Mouse (Mus musculus): ENCODE data around the gene Gpatch8. TPM values are rescaled to one million over a fixed set of nuclear protein-coding genes. Genes with fewer than 3 reads are reported as not detected.

Gene Gpatch8
- polyA plus RNA-seq, 1 experiment = 62.3 TPM

DNA sequence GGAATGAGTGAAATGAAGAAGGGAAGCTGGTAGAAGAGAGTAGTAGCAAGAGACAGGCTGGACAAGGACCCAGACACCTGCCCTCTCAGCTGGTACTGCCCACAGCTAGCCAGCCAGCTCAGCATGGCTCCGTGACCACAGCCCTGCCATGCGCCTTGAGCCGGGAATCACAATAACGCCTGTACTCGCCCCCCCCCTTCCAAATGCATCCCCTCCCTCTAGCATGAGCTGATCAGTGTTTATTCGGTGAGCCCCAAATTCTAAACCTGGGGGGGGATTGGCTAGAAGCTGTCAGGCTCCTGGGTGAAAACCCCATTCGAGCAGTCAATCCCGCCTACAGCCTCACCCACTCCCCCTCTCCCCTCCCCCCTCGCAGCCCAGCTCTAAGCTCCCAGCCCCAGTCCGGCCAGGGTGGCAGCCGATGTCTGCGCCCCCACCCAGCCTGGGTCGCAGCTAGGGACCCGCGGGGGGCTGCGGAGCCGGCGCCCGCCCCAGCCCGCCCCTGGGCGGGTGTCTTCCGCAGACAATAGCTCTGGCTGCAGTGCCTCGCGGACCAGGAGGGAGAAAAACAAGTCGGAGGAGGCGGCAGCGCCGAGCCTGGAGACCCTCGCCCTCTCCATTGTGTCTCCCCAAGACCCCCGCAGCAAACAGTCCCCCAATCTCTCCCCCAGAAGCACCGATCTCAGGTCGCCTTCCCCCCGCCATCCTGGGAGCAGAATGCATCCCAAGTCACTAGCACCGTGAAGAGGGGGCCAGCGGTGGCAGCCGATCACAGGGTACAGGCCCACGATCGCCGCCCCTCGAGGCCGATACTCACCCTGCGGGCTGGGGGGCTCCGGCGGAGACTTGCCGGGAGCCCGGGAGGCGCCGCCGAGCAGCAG is 109.4 kb downstream of the Gpatch8 start:
- peaks cover 6% of the 10 kb centered on the region for H3K4me1 ChIP-seq (ENCODE audit: control insufficient read depth, insufficient read depth, low read length)
- H3K4me3 ChIP-seq (ENCODE audit: insufficient read depth, low read length) = peak overlapping the region; percentile 80
- H3K27ac ChIP-seq (ENCODE audit: insufficient read depth, low read length) = peak overlapping the region; percentile 74
- TF ChIP-seq POLR2A (IDR thresholded peaks at IDR 0.05; ENCODE audit: extremely low read depth, insufficient read depth, low read length) (no peak), CTCF (IDR thresholded peaks at IDR 0.05; ENCODE audit: extremely low read depth, insufficient read depth, low read length) (no peak)

DNA sequence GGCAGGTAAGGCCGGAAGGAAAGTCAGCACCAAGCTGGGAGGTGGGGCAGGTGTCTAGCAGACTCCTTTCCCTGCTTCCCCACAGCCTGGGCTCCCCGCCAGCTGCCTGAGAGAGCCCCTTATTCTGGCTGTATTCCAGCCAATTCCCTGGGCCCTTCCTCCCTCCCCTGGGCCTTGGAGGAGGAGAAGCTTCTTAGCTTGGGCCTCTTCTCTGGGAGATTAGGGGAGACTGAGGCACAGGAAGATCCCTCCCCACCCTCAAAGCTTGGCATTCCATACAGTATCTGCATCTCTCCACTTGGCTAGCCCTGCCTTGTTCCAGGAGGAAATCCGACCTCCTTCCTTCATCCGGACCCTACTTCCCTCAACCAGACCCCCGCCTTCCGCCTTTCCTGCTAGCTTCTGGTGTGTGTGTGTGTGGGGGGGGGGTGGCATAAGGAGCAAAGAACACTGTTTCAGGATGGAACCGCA is 110.3 kb downstream of the Gpatch8 start:
- no peak for TF ChIP-seq CTCF (IDR thresholded peaks at IDR 0.05; ENCODE audit: extremely low read depth, insufficient read depth, low read length)
- no peak for TF ChIP-seq POLR2A (IDR thresholded peaks at IDR 0.05; ENCODE audit: extremely low read depth, insufficient read depth, low read length)
- H3K4me3 ChIP-seq (ENCODE audit: insufficient read depth, low read length) = peak overlapping the region; percentile 80
- H3K4me1 ChIP-seq (ENCODE audit: control insufficient read depth, insufficient read depth, low read length) = peaks cover 6% of the 10 kb centered on the region
- 0 out of 2 replicates have a peak overlapping the region, but pooled peaks have one; percentile 20 for H3K27ac ChIP-seq (ENCODE audit: insufficient read depth, low read length)

DNA sequence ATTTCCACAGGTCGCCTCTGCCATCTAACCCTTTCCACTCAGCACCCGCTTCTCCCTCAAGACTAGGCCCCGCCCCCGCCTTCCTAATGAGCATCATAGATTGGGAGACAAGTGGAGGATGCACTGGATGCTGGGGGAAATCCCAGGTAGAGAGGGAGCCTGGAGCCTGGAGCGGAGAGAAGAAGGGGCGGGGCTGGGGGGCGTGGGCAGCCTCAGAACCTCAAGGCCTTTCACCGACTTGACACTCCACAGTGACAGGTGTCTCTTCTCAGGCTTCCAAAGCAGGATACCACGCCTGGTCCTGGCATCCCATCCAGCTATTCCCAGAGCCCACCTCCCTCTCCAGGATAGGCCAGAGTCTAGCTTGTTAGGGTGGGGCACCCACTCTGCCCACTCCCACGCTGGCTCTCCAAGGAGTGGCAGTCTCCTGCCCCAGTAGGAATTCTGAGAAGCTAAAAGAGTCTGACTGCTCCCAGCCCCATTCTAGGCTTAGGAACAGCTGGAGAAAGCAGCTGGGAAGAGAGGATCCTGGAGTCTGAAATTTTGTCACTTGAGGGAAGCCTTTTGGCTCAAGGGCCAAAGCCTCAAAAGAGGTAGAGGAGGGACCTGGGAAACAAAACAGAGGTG is 110.8 kb downstream of the Gpatch8 start:
- TF ChIP-seq POLR2A (IDR thresholded peaks at IDR 0.05; ENCODE audit: extremely low read depth, insufficient read depth, low read length) (no peak), CTCF (IDR thresholded peaks at IDR 0.05; ENCODE audit: extremely low read depth, insufficient read depth, low read length) (no peak)
- Histone ChIP-seq H3K4me3 (ENCODE audit: insufficient read depth, low read length) (peak overlapping the region; percentile 80), H3K27ac (ENCODE audit: insufficient read depth, low read length) (0 out of 2 replicates have a peak overlapping the region, but pooled peaks have one; percentile 20), H3K4me1 (ENCODE audit: control insufficient read depth, insufficient read depth, low read length) (peaks cover 6% of the 10 kb centered on the region)

DNA sequence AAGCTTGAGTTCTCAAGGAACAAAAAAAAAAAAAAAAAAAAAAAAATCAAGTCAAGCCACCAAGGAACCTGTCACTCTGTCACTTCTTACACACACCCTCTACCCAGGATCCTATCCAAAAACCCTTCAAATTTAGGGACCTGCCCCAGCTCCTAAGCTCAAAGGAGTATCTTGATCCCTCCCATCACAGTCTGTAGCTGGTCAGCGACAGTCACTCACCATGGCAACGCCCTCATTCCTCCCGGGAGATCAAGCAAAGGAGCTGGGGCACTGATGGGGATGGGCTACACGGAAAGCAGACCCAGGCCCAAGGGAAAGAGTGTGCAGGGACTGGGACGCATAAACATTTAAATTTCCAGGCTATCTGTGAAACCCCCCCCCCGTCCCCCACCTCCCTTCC is 111.4 kb downstream of the Gpatch8 start:
- no peak overlapping the region for H3K4me3 ChIP-seq (ENCODE audit: insufficient read depth, low read length)
- peaks cover 6% of the 10 kb centered on the region for H3K4me1 ChIP-seq (ENCODE audit: control insufficient read depth, insufficient read depth, low read length)
- TF ChIP-seq CTCF (IDR thresholded peaks at IDR 0.05; ENCODE audit: extremely low read depth, insufficient read depth, low read length) (no peak), POLR2A (IDR thresholded peaks at IDR 0.05; ENCODE audit: extremely low read depth, insufficient read depth, low read length) (no peak)
- no peak overlapping the region for H3K27ac ChIP-seq (ENCODE audit: insufficient read depth, low read length)

DNA sequence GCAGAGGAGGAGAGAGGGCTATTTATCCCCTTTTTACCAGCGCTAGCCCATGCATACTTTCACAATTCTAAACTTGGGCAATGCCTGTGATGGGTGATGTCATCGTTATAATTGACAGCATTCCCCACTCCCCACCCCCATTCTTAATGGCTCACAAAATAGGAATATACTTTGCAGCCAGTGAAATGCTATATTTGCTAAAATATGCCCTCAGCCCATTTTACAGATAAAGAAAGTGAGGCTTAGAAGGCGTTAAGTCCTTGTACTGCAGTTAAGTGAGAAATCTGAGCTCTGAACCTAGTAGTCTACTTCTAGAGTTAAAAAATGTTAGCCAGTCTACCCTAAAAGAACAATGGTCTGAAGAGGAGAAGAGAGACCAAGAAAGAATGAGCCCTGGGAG is 111.9 kb downstream of the Gpatch8 start:
- Histone ChIP-seq H3K27ac (ENCODE audit: insufficient read depth, low read length) (no peak overlapping the region), H3K4me3 (ENCODE audit: insufficient read depth, low read length) (no peak overlapping the region), H3K4me1 (ENCODE audit: control insufficient read depth, insufficient read depth, low read length) (peaks cover 7% of the 10 kb centered on the region)
- TF ChIP-seq CTCF (IDR thresholded peaks at IDR 0.05; ENCODE audit: extremely low read depth, insufficient read depth, low read length) = no peak
- no peak for TF ChIP-seq POLR2A (IDR thresholded peaks at IDR 0.05; ENCODE audit: extremely low read depth, insufficient read depth, low read length)

DNA sequence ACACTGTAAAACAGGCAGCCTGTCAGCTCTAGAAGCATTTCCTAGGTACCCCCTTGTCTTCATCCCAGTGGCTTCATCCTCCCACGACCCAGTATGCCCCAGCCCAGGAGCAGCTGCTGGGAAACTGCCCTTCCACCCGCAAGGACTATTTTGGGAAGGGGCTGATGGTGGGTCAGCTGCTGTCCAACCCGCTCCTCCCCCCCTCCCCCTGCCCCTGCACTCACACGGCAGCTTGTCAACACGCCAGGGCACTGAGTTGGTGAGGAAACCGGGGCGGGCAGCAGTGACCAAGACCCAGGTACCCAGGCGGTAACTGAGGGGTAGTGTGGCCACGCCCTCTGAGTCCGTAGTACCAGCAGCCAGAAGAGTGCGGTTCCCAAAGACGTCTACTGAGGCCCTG is 112.5 kb downstream of the Gpatch8 start:
- TF ChIP-seq CTCF (IDR thresholded peaks at IDR 0.05; ENCODE audit: extremely low read depth, insufficient read depth, low read length) (no peak), POLR2A (IDR thresholded peaks at IDR 0.05; ENCODE audit: extremely low read depth, insufficient read depth, low read length) (no peak)

DNA sequence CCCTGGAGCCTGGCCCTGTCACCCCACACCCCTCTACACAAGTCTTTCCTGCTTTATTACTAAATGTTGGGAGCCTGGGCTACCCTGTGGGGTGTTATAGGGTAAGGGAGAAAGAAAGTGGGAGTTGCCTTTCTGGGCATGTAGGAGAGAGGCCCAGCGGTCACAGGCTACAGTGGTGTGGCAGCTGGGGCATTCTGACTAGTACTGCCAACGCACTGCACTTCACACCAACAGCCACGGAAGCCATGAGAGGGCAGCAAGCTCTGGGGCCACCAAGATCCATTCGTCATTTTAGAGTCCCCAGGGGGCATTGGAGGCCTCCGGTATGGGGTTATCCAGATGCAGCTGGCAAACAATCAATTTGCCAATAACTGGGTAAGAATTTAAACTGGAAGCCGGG is 114.1 kb downstream of the Gpatch8 start:
- TF ChIP-seq CTCF (IDR thresholded peaks at IDR 0.05; ENCODE audit: extremely low read depth, insufficient read depth, low read length) (no peak), POLR2A (IDR thresholded peaks at IDR 0.05; ENCODE audit: extremely low read depth, insufficient read depth, low read length) (no peak)
- Histone ChIP-seq H3K27ac (ENCODE audit: insufficient read depth, low read length) (no peak overlapping the region), H3K4me1 (ENCODE audit: control insufficient read depth, insufficient read depth, low read length) (peaks cover 4% of the 10 kb centered on the region; the same call in 1 of the 2 replicates), H3K4me3 (ENCODE audit: insufficient read depth, low read length) (no peak overlapping the region)

More for the DNA sequence above, 112.5 kb downstream of the Gpatch8 start:
- no peak overlapping the region for H3K27ac ChIP-seq (ENCODE audit: insufficient read depth, low read length)
- peaks cover 8% of the 10 kb centered on the region; the same call in 1 of the 2 replicates for H3K4me1 ChIP-seq (ENCODE audit: control insufficient read depth, insufficient read depth, low read length)
- H3K4me3 ChIP-seq (ENCODE audit: insufficient read depth, low read length) = no peak overlapping the region

DNA sequence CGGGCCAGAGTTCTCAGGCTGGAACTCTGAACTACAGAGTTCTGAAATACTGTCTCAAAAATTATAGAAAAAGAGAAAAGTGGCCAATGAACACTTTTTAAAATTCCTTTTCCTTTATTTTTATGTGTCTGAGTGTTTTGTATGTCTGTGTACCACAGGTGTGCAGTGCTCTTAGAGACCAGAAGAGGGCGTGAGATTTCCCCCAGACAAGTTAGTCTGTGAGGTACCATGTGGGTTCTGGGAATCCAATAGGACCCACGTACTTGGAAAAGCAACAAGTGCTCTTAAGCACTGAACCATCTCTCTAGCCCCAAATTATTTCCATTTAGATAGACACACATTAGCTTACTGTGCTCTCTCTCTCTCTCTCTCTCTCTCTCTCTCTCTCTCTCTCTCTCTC is 114.8 kb downstream of the Gpatch8 start:
- TF ChIP-seq CTCF (IDR thresholded peaks at IDR 0.05; ENCODE audit: extremely low read depth, insufficient read depth, low read length) (no peak), POLR2A (IDR thresholded peaks at IDR 0.05; ENCODE audit: extremely low read depth, insufficient read depth, low read length) (no peak)
- peaks cover 4% of the 10 kb centered on the region; the same call in 1 of the 2 replicates for H3K4me1 ChIP-seq (ENCODE audit: control insufficient read depth, insufficient read depth, low read length)

DNA sequence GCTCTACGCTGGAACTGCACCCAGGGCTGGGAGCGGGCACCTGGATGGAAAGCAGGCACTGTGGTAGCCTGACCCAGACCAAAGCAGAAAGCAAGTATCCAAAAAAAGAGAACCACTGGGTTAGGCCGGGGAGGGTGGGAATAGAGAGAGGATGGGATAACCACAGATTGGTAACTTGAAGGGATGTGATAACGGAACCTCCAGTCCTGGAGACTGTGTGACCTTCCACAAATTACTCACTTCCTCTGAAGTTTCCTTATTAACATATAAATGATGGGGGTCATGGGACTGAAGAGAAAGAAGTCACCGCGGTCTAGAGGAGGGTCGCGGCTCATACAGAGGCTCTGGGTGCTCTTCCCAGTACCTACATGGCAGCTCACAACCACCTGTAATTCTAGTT is 115.9 kb downstream of the Gpatch8 start:
- Histone ChIP-seq H3K27ac (ENCODE audit: insufficient read depth, low read length) (no peak overlapping the region), H3K4me1 (ENCODE audit: control insufficient read depth, insufficient read depth, low read length) (peaks cover 4% of the 10 kb centered on the region; the same call in 1 of the 2 replicates), H3K4me3 (ENCODE audit: insufficient read depth, low read length) (no peak overlapping the region)
- TF ChIP-seq POLR2A (IDR thresholded peaks at IDR 0.05; ENCODE audit: extremely low read depth, insufficient read depth, low read length) = no peak
- TF ChIP-seq CTCF (IDR thresholded peaks at IDR 0.05; ENCODE audit: extremely low read depth, insufficient read depth, low read length) = no peak

More for the DNA sequence above, 114.8 kb downstream of the Gpatch8 start:
- no peak overlapping the region for H3K4me3 ChIP-seq (ENCODE audit: insufficient read depth, low read length)
- no peak overlapping the region for H3K27ac ChIP-seq (ENCODE audit: insufficient read depth, low read length)
